Mouse (Mus musculus): Measurements from ENCODE around the gene Urb1.

Gene Urb1

DNA sequence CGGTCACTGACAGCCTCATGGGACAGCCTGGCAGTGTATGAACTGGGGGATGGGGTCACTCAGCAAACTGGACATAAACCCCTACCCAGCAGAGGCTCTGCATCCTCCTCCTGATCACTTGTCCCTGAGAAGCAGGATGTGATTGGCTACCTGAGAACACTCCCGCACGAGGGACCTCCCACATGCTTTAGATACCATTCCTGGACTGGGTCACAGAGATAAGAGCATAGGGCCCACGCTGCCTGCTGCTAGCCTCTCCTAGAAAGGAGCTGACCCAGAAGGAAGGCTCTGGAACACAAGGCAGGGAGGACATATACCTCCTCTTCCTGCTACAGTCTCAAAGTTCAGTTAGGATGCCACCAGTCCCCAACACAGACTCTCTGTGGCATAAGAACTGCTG is 49.7 kb downstream of the Urb1 start:
- DNase-seq = peak; percentile 12

DNA sequence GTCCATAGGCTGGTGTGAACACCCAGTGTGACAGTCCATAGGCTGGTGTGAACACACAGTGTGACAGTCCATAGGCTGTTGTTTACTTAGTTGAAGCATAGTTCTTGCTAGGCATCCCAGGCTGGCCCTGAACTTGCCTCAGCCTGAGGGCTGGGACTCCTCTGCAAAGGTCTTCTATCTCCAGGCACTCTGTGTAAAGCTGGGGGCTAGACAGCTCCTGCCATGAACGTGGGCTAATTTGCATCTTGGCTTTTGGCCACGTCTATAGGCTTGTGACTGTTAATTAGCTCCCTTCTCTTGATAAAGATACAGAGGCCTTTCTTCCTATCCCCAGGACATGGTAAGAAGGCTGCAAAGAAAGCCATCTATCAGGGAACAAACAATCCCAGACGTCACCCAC is 50.9 kb downstream of the Urb1 start:
- DNase-seq = no peak

DNA sequence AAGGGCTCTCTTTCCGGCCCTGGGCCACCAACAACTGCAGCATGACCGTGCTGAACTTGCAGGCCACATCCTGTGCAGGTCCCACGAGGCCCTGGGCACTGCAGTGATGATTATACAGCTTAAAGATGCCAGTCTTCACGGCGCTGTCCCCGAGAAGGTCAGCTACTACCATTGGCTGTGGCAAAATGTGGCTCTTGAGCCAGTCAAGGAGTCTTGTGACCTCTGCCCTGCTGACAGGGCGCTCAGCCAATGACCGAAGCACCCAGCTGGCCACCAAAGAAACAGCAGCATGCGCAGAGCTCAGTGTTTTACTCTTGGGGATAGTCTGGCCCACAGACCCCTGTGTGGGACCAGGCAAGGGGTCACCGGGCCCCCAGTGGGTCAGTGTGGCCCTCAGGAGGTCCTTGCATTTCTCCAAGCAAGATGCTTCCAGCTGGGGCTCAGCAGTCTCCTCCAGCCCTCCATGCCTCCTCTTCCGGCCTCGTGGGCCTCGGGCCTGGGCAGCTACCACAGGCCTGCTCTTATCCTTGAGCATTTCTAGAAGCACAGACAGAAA is 56.7 kb downstream of the Urb1 start:
- DNase-seq = no peak

DNA sequence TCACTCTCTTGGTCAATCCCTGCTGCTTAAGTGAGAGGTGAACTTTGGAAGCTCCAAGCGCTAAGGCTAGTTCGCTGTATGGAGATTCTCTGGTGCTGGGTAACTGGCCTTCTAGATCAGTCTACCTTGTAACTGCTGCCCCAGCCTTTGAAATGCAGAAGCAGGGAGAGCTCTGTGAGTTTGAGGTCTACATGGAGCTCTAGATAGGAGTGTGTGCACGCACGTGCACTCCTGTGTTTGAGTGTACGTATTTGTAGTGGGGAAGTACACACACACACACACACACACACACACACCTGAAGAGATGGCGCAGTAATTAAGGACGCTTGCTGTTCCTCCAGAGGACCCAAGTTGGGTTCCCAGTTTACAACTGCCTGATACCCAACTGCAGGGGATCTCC is 62.0 kb downstream of the Urb1 start:
- no peak for DNase-seq

DNA sequence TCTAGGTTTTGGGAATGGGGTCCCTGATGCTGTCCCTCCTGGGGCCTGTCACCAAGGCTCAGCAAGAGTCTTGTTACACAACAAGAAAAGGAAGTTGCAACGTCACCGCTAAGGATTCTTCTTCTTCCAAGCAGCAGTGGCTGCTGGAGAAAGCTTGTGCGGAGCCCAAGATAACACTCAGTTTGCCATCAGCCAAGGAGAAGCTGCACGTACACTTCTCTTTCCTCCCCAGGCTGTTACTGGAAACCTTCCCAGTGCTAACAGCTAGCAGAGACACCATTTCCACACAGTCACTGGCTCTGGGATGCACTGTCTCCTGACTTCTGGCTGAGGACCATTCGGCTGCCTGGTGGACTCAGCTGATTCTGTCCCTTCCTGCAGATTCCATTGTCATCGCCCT is 63.1 kb downstream of the Urb1 start:
- DNase-seq = no peak

DNA sequence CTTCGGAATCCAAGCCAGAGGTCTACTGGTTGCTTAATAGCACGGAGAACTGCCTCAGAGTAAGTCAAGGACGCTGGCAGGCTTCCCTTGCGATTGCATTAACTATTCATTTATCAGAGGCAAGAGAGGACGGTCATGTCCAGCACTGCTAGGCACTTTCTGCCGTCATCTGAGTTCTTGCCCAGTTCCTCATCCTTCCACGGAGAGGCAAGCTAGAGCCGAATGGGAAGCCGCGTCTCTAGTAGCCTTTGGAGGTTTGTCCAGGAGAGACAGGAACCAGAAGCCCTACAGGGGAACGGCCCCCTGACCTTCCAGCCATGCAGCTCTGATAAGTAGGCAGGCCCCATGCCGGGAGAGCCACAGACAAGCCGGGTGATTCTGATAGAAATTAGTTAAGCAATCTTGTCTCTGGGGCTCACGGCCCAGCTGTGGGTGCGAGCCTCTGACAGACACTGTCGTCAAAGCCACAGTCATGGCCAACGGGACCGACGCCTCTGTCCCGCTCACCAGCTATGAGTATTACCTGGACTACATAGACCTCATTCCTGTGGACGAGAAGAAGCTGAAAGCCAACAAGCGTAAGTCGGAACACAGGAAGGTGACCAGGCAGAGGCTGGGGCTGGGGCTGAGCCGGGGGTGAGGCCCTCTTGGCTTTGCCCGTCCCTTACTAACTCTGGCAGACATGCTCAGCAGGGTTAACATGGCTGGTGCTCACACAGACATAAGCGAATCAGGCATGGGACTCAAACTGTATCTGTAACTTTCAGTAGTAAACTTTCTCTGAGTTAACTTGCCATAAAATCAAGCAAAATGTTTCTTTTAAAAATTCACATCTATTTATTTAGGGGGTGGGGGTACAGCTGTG is 71.9 kb downstream of the Urb1 start, which contains the start of gene Mrap:
Gene Mrap (plus strand): TSS at position 116 of the 865 bp plus-strand sequence.
- no peak for DNase-seq

DNA sequence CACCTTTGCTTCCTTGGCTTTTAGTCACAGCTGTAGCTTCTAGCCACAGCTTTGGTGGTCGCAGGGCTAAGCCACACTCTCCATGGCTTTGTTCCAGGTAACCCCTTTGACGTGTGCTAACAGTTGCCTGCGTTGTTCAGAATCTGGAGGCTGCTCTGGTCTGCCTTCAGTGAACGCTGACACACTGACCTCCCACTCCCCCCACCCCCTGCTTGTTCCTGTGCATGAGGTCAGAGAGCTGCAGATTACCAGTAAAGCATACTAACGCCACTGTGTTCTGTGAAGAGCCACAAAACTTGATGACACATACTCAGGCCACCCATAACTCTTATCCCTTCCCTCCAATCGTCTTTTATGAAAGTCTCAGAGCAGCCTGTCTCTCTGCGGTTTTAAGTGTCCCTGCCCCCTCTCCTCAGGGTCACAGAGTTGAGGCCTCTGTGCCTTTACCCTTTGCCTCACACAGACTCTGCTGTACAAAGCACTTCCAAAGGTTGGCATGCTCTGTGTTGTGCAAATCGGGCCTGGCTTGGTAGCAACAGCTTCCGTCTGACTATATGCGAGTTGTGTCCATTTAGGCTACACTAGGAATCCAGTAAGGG is 73.4 kb downstream of the Urb1 start:
- DNase-seq = peak; percentile 20

DNA sequence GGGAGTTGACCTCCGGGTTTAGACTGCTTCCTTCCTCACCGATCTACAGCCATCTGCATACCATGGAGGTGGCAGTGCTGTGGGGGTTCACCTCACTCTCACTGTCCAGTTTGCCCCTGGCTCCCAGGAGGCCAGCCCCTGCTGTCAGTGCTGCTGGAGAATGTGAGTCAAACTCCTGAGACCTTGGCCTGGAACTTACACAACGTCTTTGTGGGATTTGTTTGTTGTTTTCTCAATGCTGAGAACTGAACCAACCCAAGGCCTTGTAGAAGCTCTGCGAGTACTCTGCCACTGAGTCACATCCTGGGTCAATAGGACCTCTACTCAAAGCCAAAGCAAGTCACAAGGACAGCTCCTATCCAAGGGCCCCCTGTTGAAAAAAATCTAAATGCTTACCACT is 74.6 kb downstream of the Urb1 start:
- DNase-seq = no peak

DNA sequence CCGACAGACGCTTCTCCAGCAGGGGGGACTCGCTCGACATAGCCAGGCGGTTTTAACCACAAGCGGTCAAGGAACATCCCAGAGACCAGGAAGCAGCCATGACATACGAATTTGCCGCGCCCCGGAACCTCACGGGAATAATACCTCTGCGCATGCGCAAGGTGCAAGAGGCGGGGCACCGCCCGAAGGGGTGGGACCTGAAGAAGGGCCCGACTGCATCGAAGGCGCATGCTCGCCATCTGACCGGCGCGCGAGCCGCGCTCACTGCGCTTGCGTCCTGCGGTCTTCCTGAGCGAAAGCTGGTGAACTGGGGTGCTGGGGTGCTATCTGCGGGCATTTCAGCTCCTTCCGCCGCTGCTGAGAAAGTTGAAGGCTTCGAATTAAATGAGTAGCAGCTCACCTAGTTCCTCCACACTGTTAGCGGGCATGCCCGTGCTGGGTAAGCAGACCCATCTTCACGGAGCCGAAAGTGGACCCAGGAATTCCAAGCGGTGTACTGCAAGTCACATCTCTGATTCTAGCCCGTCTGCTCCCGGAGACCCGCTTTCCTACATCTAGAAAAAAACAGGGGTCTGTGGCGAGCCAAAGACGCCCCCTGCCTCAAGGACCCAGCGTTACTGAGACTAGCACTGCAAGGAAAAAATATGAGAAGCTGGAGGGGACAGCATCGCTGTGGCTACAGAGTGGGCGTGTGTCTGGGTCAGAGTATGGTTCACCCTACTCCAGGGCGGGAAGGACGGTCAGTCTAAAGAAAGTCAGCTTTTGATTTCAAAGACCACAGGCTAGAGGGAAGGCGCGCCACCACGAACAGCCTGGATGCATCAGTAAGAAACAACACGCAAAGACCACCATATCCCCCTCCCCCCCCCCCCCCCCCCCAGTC is 82.7 kb downstream of the Urb1 start, which contains the start of gene Mis18a:
Gene Mis18a (minus strand): TSS at position 172 of the 883 bp plus-strand sequence.
- DNase-seq = peak; percentile 93

DNA sequence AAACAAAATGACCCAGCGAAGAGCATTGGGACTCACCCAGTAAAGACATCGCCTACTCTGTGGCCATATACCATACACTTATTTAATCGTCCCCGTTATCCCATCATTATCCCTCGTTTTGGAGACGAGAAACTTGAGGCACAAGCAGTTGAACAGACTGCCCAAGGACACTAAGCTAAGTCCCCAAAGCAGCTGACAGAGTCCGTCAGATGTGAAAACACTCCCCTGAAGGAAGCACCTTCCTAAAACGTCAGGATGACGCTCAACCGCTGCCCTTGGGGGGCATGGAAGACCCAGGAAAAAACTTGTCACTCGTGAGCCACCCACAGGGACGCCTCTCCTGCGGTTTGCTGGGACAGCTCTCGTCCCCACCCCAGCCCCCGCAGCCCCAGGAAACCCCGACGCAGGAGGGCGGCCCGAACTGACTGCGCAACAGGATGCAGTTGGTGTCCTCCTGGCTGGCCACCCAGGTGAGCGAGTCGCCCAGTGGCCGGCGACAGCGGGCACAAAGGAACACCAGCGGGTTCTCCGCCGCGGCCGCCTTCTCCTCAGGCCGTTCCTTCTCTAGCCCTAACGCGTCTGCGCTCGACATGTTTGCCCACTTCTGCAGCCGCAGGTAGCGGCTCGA is 83.5 kb downstream of the Urb1 start:
- no peak for DNase-seq

DNA sequence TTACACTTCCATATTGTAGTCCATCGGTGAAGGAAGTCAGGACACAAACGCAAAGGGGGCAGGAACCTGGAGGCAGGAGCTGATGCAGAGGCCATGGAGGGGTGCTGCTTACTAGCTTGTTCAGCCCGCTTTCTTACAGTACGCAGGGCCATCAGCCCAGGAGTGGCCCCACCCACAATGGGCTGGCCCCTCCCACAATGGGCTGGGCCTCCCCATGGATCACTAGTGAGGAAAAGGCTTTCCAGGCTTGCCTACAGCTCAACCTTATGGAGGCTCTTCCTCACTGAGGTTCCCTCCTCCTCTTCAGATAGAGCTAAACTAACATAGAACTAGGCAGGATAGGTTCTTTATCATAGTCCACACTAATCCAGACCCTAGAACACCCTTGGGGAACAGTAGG is 86.2 kb downstream of the Urb1 start:
- DNase-seq = no peak

DNA sequence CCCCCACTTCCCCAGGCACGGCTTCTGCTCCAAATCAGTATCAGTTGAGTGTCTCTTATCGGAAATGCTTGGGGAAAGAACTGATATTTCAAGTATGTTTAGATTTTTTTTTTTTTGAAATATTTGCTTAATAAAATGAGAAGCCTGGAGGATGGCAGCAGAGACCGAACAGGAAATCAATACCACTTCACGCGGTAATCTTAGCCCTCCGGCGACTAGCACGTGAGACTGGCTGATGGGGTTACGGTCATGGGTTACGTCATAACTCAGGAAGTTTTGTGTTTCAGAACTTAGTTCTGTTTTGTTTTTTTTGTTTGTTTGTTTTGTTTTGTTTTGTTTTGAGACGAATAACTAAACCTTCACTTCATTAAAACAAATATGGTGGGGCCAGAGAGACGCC is 99.9 kb downstream of the Urb1 start:
- DNase-seq = no peak

DNA sequence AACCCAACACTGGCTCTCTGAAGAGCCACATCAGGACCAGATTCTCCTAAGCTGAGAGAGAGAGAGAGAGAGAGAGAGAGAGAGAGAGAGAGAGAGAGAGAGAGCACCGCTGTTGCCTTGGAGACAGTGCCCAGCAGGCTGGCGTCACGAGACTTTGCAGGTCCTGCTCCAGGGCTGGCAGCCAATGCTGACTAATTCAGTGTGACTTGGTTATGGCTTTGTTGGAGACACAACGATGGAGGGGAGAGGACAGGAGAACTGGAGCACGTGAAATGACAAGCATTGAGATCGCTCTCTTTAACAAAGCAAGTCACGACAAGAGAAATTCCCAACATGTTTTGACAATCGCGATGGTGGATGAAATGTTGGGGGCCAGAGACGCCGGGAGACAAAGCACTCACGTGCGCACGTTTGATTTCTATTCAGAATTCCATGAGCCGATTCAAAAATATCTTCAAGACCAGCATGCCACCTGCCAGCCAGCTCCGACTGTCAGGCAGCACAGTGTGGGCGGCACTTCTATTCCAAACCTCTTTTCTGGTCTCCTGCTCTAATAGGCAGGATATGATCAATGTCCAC is 100.4 kb downstream of the Urb1 start:
- peak; percentile 48 for DNase-seq

DNA sequence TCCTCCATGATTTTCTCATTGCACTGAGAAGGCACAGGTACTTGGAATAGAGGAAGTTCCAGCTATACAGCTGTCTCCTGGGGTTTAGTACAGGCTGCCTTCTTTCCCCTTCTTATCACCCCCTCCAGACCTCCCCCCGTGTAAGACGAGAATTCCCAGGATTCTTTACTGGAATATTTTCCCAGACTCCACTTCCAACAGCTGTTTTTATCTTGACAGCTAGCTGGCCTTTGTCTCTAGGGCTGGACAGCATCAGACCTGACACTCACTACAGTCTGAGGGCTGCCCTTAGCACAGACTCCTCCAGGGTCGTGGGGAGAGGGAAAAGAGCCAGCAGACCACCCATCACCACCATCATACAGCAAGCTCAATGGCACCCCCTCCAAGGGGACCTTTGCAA is 103.9 kb downstream of the Urb1 start:
- DNase-seq = no peak

DNA sequence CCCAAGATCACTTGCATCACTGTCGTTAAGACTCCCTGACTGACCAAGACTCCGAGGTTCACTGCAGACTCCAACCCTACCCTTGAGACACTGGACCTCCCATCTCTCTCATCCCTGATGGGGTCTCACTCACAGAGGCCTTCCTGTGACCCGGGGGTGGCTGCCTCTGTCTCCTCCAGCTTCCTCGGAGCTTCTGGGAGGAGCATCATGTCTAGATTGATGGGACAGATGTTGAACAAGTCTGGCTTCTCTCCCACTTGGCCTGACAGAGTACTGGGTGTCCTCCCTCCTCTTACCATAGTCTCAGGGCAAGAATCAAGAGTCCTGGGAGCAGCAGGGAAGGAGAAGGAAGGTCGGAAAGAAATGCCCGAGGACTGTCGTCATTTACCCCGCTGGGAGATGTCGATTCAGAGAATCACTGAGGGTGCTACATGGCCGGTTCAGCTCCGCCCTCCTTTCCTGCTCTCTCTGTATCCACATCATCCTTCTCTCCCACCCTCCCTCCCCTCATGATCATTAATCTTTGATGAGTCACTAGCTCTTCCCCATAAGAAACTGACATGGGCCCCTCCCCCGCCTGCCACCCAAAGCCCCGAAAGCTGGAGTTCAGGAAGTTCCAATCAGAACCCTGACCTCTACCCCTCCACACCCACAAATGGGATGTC is 105.9 kb downstream of the Urb1 start:
- DNase-seq = no peak

DNA sequence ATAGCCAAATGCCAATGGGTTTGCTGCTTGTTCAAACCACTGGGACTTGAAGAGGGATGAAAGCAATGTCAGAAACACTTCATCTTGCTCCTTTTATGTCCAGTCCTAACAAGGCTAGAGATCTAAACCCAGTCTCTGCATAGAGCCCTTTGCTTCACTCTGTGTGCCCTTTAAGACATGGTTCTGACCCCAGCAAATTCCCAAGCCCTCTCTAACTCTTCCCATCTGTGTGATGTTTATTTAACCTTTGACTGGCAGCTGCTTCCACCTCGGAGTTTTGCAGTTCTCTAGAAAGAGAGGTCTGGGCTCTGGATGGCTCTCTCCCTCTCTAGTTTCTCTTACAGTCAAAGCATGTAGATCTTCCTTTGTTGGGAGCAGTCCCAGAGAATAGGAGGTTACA is 106.6 kb downstream of the Urb1 start:
- no peak for DNase-seq

DNA sequence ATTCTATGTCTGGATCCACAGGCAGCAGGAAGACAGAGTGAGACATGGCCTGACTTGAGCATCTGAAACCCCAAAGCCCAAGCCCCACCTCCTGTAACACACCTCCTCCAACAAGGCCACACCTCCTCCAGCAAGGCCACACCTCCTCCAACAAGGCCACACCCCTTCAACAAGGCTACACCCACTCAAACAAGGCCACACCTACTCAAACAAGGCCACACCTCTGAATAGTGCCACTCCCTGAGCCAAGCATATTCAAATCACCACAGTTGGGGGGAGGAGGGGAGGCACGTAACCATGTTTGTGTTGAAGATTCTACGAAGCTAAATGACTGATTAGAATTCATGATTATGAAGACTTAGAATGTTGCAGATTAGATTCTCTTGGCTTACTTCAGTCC is 108.7 kb downstream of the Urb1 start:
- no peak for DNase-seq

Data from kidney, adult 11 months (tissue).